Mouse (Mus musculus): ENCODE results near the gene Mras. TPM values are rescaled to one million over a fixed set of nuclear protein-coding genes. Genes with fewer than 3 reads are reported as not detected.

Gene Mras
- polyA plus RNA-seq, 1 experiment from 2014 or later: 50.9 TPM

GRCm38 (mm10) chr9:99425262-99425661 lies 11.9 kb downstream of the Mras start:
- H3K9ac ChIP-seq (replicated peaks): no peak overlapping the region
- peaks cover 30% of the 10 kb centered on the region for H3K4me1 ChIP-seq
- H3K27ac ChIP-seq (replicated peaks): 0 out of 2 replicates have a peak overlapping the region, but pooled peaks have one; percentile 41
- no peak overlapping the region for H3K4me2 ChIP-seq
- 55% methylated on average over 9 of the region's 9 CpGs for WGBS
- no peaks in the 10 kb centered on the region for H3K36me3 ChIP-seq
- no peaks in the 10 kb centered on the region for H3K9me3 ChIP-seq (replicated peaks)
- H3K27me3 ChIP-seq (replicated peaks): no peaks in the 10 kb centered on the region
- H3K4me3 ChIP-seq (replicated peaks): no peak overlapping the region
- ATAC-seq (ENCODE audit: low FRiP score): no peak

DNA sequence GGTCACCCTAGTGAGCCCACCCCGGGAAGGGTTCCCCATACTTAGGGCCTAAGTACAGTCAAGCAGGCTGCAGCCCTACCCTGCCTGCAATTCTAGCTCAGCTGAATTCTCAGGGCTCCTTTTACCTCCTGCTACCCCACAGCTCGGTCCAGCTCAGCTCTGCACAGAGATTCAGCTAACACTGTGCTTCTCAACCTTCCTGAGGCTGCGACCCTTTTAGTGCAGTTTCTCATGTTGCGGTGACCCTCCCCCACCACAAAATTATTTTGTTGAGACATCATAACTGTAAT lies 12.7 kb downstream of the Mras start:
- no peak overlapping the region for H3K9ac ChIP-seq (replicated peaks)
- H3K36me3 ChIP-seq: no peaks in the 10 kb centered on the region
- no peak overlapping the region for H3K27ac ChIP-seq (replicated peaks)
- ATAC-seq (ENCODE audit: low FRiP score): no peak
- H3K4me2 ChIP-seq: no peak overlapping the region
- peaks cover 37% of the 10 kb centered on the region for H3K4me1 ChIP-seq
- WGBS: 68% methylated on average over 4 of the region's 4 CpGs
- no peaks in the 10 kb centered on the region for H3K27me3 ChIP-seq (replicated peaks)
- H3K4me3 ChIP-seq (replicated peaks): no peak overlapping the region
- no peaks in the 10 kb centered on the region for H3K9me3 ChIP-seq (replicated peaks)

- WGBS: 76% methylated on average over 9 of the region's 9 CpGs
- no peak overlapping the region for H3K9ac ChIP-seq (replicated peaks)
- no peak overlapping the region for H3K27ac ChIP-seq (replicated peaks)
- no peaks in the 10 kb centered on the region for H3K36me3 ChIP-seq
- no peak overlapping the region for H3K4me3 ChIP-seq (replicated peaks)
- no peaks in the 10 kb centered on the region for H3K27me3 ChIP-seq (replicated peaks)
- no peak for ATAC-seq (ENCODE audit: low FRiP score)
- peaks cover 40% of the 10 kb centered on the region for H3K4me1 ChIP-seq
- H3K9me3 ChIP-seq (replicated peaks): no peaks in the 10 kb centered on the region
- H3K4me2 ChIP-seq: no peak overlapping the region
Observed at GRCm38 (mm10) chr9:99423692-99424573, 13.2 kb downstream of the Mras start.

- H3K4me3 ChIP-seq (replicated peaks): no peak overlapping the region
- WGBS: 82% methylated on average over 3 of the region's 3 CpGs
- peaks cover 59% of the 10 kb centered on the region for H3K4me1 ChIP-seq
- no peaks in the 10 kb centered on the region for H3K36me3 ChIP-seq
- ATAC-seq (ENCODE audit: low FRiP score): no peak
- H3K27me3 ChIP-seq (replicated peaks): no peaks in the 10 kb centered on the region
- H3K27ac ChIP-seq (replicated peaks): no peak overlapping the region
- no peak overlapping the region for H3K4me2 ChIP-seq
- H3K9ac ChIP-seq (replicated peaks): no peak overlapping the region
- no peaks in the 10 kb centered on the region for H3K9me3 ChIP-seq (replicated peaks)
Observed at GRCm38 (mm10) chr9:99421914-99422313, 15.3 kb downstream of the Mras start.

DNA sequence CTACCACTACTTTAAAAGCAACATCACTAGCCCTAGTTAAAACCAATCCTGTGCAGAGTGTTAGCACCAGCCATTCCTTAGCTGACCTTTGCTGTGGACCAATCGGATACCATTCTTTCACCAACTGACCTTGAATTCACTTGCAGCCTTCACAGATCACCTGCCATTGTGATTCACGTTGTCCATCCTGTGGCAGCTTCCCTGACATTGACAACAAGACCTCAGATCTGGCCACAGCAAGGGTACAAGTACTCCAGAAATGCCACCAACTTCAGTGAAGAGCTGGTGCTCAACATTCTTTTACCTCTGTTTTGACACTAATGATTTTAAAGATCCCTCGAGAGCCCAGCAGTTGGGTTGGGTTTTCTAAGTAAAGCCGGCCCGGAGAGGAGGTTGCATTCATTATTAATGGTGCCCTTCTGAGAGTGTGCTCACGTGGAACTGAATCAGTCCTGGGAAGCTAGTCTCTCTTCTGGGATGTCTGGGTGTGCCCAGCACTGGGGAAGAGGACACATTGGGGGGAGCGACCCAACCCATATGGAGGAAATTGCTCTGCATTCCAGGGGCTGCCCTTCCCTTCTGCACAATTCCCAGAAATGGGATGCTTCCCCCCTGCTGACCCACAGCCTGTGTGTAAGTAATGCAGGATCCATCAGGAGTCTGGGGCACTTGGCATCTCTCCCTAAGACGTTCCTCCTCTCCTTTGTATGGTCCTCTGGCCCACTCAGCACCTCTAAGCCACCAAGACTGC lies 17.1 kb downstream of the Mras start:
- Histone ChIP-seq H3K27ac (replicated peaks) (no peak overlapping the region), H3K36me3 (no peaks in the 10 kb centered on the region), H3K4me3 (replicated peaks) (no peak overlapping the region), H3K9me3 (replicated peaks) (no peaks in the 10 kb centered on the region), H3K9ac (replicated peaks) (no peak overlapping the region), H3K4me2 (no peak overlapping the region), H3K27me3 (replicated peaks) (no peaks in the 10 kb centered on the region), H3K4me1 (peaks cover 65% of the 10 kb centered on the region)
- 70% methylated on average over 8 of the region's 8 CpGs for WGBS
- ATAC-seq (ENCODE audit: low FRiP score): no peak

DNA sequence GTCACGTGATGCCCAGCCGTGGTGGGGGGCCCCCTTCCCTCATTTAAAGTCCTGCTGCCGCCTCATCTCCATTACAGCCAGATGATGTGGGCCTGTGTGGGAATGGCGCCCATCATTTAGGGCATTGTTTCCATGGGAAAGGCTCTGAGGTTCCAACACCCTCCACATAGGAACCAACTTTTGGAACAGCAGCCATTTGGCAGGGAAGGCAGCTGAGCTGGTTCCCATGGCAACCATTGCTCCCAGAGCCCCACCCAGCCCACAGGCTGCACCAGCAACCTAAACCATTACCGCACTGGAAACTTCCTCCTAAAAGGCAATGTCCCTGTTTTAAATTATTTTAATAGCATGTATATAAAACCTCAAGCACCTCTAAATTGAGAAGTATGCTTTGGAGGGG lies 18.8 kb downstream of the Mras start:
- Histone ChIP-seq H3K9ac (replicated peaks) (no peak overlapping the region), H3K36me3 (no peaks in the 10 kb centered on the region), H3K27me3 (replicated peaks) (no peaks in the 10 kb centered on the region), H3K4me2 (no peak overlapping the region), H3K4me1 (peaks cover 58% of the 10 kb centered on the region), H3K9me3 (replicated peaks) (no peaks in the 10 kb centered on the region), H3K4me3 (replicated peaks) (no peak overlapping the region), H3K27ac (replicated peaks) (peak overlapping the region; percentile 76)
- ATAC-seq (ENCODE audit: low FRiP score): peak; percentile 69
- 35% methylated on average over 5 of the region's 5 CpGs for WGBS

- peak; percentile 66 for ATAC-seq (ENCODE audit: low FRiP score)
- H3K36me3 ChIP-seq: no peaks in the 10 kb centered on the region
- WGBS: 54% methylated on average over 4 of the region's 4 CpGs
- no peak overlapping the region for H3K9ac ChIP-seq (replicated peaks)
- no peak overlapping the region for H3K4me3 ChIP-seq (replicated peaks)
- peak overlapping the region; percentile 76 for H3K27ac ChIP-seq (replicated peaks)
- H3K4me2 ChIP-seq: no peak overlapping the region
- no peaks in the 10 kb centered on the region for H3K9me3 ChIP-seq (replicated peaks)
- H3K4me1 ChIP-seq: peaks cover 55% of the 10 kb centered on the region
- H3K27me3 ChIP-seq (replicated peaks): no peaks in the 10 kb centered on the region
Observed at GRCm38 (mm10) chr9:99417288-99417846, 19.8 kb downstream of the Mras start.

GRCm38 (mm10) chr9:99416809-99417208 lies 20.4 kb downstream of the Mras start:
- no peak for ATAC-seq (ENCODE audit: low FRiP score)
- H3K4me3 ChIP-seq (replicated peaks): no peak overlapping the region
- H3K27me3 ChIP-seq (replicated peaks): no peaks in the 10 kb centered on the region
- no peak overlapping the region for H3K4me2 ChIP-seq
- H3K36me3 ChIP-seq: no peaks in the 10 kb centered on the region
- H3K27ac ChIP-seq (replicated peaks): peak overlapping the region; percentile 76
- H3K9me3 ChIP-seq (replicated peaks): no peaks in the 10 kb centered on the region
- H3K9ac ChIP-seq (replicated peaks): no peak overlapping the region
- WGBS: 90% methylated on average over 3 of the region's 3 CpGs
- H3K4me1 ChIP-seq: peaks cover 53% of the 10 kb centered on the region

- no peaks in the 10 kb centered on the region for H3K9me3 ChIP-seq (replicated peaks)
- H3K36me3 ChIP-seq: no peaks in the 10 kb centered on the region
- peaks cover 19% of the 10 kb centered on the region; the same call in 1 of the 2 replicates for H3K4me1 ChIP-seq
- ATAC-seq (ENCODE audit: low FRiP score): no peak
- no peak overlapping the region for H3K27ac ChIP-seq (replicated peaks)
- WGBS: 92% methylated on average over 4 of the region's 4 CpGs
- H3K9ac ChIP-seq (replicated peaks): no peak overlapping the region
- H3K4me3 ChIP-seq (replicated peaks): no peak overlapping the region
- no peak overlapping the region for H3K4me2 ChIP-seq
- no peaks in the 10 kb centered on the region for H3K27me3 ChIP-seq (replicated peaks)
Observed at GRCm38 (mm10) chr9:99411785-99412184, 25.4 kb downstream of the Mras start.

DNA sequence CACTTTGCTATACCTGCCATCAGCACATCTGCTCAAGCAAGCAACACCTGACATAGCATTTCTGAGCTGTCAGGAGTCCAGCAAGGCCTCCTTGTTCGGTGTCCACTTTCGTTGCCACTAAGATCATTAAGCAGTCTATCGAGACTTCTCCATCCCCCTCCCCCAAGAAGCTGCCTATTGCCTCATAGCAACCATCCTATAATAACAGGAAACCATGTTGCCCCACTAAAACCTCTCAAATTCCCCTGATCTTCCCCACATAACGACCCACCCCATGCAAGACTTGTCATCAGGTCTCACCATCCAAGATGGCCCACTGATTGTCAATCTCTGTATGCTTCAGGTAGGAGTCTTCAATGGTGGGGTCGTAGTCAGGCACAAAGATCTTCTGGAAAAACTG lies 26.1 kb downstream of the Mras start:
- no peak for ATAC-seq (ENCODE audit: low FRiP score)
- 88% methylated on average over 5 of the region's 5 CpGs for WGBS

GRCm38 (mm10) chr9:99409280-99409679 lies 27.9 kb downstream of the Mras start:
- ATAC-seq (ENCODE audit: low FRiP score): no peak
- Histone ChIP-seq H3K9me3 (replicated peaks) (no peaks in the 10 kb centered on the region), H3K27ac (replicated peaks) (no peak overlapping the region), H3K4me1 (0 out of 2 replicates have a peak, but pooled peaks cover 4% of the 10 kb centered on the region), H3K27me3 (replicated peaks) (no peaks in the 10 kb centered on the region), H3K9ac (replicated peaks) (no peak overlapping the region), H3K36me3 (no peaks in the 10 kb centered on the region), H3K4me3 (replicated peaks) (no peak overlapping the region), H3K4me2 (no peak overlapping the region)
- WGBS: 78% methylated on average over 3 of the region's 3 CpGs

More for the DNA sequence above, 26.1 kb downstream of the Mras start:
- Histone ChIP-seq H3K27me3 (replicated peaks) (no peaks in the 10 kb centered on the region), H3K27ac (replicated peaks) (no peak overlapping the region), H3K4me2 (no peak overlapping the region), H3K36me3 (no peaks in the 10 kb centered on the region), H3K4me3 (replicated peaks) (no peak overlapping the region), H3K4me1 (0 out of 2 replicates have a peak, but pooled peaks cover 13% of the 10 kb centered on the region), H3K9ac (replicated peaks) (no peak overlapping the region), H3K9me3 (replicated peaks) (no peaks in the 10 kb centered on the region)

Measured in neural tube, embryonic 15.5 days (tissue).